Mouse (Mus musculus): Measurements from ENCODE around the gene Pla2g6. TPM values are rescaled to one million over a fixed set of nuclear protein-coding genes. Genes with fewer than 3 reads are reported as not detected.

Pla2g6 gene
- polyA plus RNA-seq, 1 experiment from 2014 or later, result 8.8 TPM

GRCm38 (mm10) chr15:79354619-79355018 lies 26.4 kb upstream of the Pla2g6 start:
- H3K27ac ChIP-seq (replicated peaks), result no peak overlapping the region
- no peak overlapping the region for H3K9ac ChIP-seq (ENCODE audit: low read length)
- WGBS, result 85% methylated on average over 4 of the region's 4 CpGs
- H3K4me2 ChIP-seq (replicated peaks; ENCODE audit: low read depth), result no peak overlapping the region
- peaks cover 26% of the 10 kb centered on the region for H3K4me1 ChIP-seq (replicated peaks; ENCODE audit: control insufficient read depth, insufficient read depth)
- no peak overlapping the region for H3K4me3 ChIP-seq (ENCODE audit: low read depth, low read length)
- H3K36me3 ChIP-seq (ENCODE audit: control insufficient read depth, insufficient read depth, low read length), result no peaks in the 10 kb centered on the region
- H3K27me3 ChIP-seq (ENCODE audit: control insufficient read depth, insufficient read depth, low read length), result no peaks in the 10 kb centered on the region
- DNase-seq (ENCODE audit: low spot score) (no peak), ATAC-seq (ENCODE audit: low FRiP score, low TSS enrichment) (no peak)
- H3K9me3 ChIP-seq (ENCODE audit: control insufficient read depth, low read length), result no peaks in the 10 kb centered on the region
- TF ChIP-seq EP300 (optimal IDR thresholded peaks at IDR 0.05) (no peak), CTCF (IDR thresholded peaks at IDR 0.05; ENCODE audit: low read depth) (no peak)

DNA sequence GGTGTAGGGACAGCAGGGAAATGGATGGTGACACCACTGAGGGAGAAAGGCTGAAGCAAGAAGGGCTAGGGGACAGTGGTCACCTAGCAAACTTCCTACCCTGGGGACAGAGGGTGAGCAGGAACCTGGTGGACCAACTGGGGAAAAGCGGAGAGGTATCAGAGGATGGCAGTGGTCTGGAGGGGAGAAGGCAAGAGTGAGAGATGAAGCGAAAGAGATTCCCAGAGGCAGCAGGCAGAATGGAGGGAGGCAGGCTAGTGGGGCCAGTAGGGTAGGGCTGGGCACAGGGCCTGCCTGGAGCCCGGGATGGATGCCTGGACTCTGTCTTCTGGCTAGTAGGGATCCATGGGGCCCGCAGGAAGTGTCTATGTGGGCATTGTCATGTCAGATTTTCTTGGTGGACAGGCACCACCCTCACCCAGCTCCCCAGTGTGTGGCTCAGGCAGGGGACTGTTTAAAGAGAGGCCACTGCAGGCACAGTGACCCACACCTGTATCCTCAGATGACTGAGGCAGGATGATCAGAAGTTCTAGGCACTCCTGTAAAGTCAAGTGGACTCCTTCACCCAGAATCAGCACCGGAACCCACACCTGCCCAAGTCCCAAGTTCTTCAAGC lies 25.6 kb upstream of the Pla2g6 start:
- no peak for ATAC-seq (ENCODE audit: low FRiP score, low TSS enrichment)
- no peak overlapping the region for H3K4me3 ChIP-seq (ENCODE audit: low read depth, low read length)
- H3K9me3 ChIP-seq (ENCODE audit: control insufficient read depth, low read length), result no peaks in the 10 kb centered on the region
- H3K36me3 ChIP-seq (ENCODE audit: control insufficient read depth, insufficient read depth, low read length), result no peaks in the 10 kb centered on the region
- 85% methylated on average over 5 of the region's 5 CpGs for WGBS
- H3K9ac ChIP-seq (ENCODE audit: low read length), result no peak overlapping the region
- TF ChIP-seq EP300 (optimal IDR thresholded peaks at IDR 0.05) (no peak), CTCF (IDR thresholded peaks at IDR 0.05; ENCODE audit: low read depth) (no peak)
- DNase-seq (ENCODE audit: low spot score), result no peak
- H3K27me3 ChIP-seq (ENCODE audit: control insufficient read depth, insufficient read depth, low read length), result no peaks in the 10 kb centered on the region
- H3K27ac ChIP-seq (replicated peaks), result no peak overlapping the region; the same call in 1 of the 2 replicates
- H3K4me2 ChIP-seq (replicated peaks; ENCODE audit: low read depth), result no peak overlapping the region
- H3K4me1 ChIP-seq (replicated peaks; ENCODE audit: control insufficient read depth, insufficient read depth), result peaks cover 28% of the 10 kb centered on the region

GRCm38 (mm10) chr15:79352479-79352878 lies 24.3 kb upstream of the Pla2g6 start:
- H3K9me3 ChIP-seq (ENCODE audit: control insufficient read depth, low read length), result no peaks in the 10 kb centered on the region
- no peak overlapping the region for H3K4me3 ChIP-seq (ENCODE audit: low read depth, low read length)
- H3K27ac ChIP-seq (replicated peaks), result peak overlapping the region; percentile 45; the same call in 1 of the 2 replicates
- no peak for TF ChIP-seq CTCF (IDR thresholded peaks at IDR 0.05; ENCODE audit: low read depth)
- TF ChIP-seq EP300 (optimal IDR thresholded peaks at IDR 0.05), result no peak
- DNase-seq (ENCODE audit: low spot score) (no peak), ATAC-seq (ENCODE audit: low FRiP score, low TSS enrichment) (no peak)
- WGBS, result 67% methylated on average over 6 of the region's 6 CpGs
- no peak overlapping the region for H3K9ac ChIP-seq (ENCODE audit: low read length)
- no peaks in the 10 kb centered on the region for H3K36me3 ChIP-seq (ENCODE audit: control insufficient read depth, insufficient read depth, low read length)
- H3K4me1 ChIP-seq (replicated peaks; ENCODE audit: control insufficient read depth, insufficient read depth), result peaks cover 27% of the 10 kb centered on the region
- no peak overlapping the region for H3K4me2 ChIP-seq (replicated peaks; ENCODE audit: low read depth)
- H3K27me3 ChIP-seq (ENCODE audit: control insufficient read depth, insufficient read depth, low read length), result no peaks in the 10 kb centered on the region

DNA sequence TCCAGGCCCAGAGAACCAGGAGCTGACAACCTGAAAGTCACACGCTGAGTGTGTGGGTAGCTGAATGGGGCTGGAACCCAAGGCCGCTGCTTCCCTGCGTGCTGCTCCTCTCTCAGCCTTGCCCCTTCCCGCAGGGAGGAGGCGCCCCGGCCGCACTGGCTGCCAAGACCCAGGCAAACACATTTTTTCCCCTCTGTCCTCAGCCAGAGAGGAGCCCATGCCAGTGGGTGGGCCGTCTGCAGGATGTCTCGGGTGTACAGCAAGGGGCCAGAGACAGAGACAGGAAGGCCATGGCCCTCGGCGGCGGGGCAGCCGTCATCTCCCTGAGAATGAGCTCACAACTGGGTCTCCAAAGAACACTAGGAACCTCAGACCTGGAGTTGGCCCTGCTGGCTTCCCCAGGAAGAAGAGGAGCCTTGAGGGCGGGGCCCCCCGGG lies 23.2 kb upstream of the Pla2g6 start:
- TF ChIP-seq EP300 (optimal IDR thresholded peaks at IDR 0.05) (no peak), CTCF (IDR thresholded peaks at IDR 0.05; ENCODE audit: low read depth) (peak; percentile 51)
- Histone ChIP-seq H3K4me1 (replicated peaks; ENCODE audit: control insufficient read depth, insufficient read depth) (peaks cover 21% of the 10 kb centered on the region), H3K4me2 (replicated peaks; ENCODE audit: low read depth) (peak overlapping the region; percentile 41), H3K27me3 (ENCODE audit: control insufficient read depth, insufficient read depth, low read length) (no peaks in the 10 kb centered on the region), H3K27ac (replicated peaks) (peak overlapping the region; percentile 59), H3K9me3 (ENCODE audit: control insufficient read depth, low read length) (no peaks in the 10 kb centered on the region), H3K36me3 (ENCODE audit: control insufficient read depth, insufficient read depth, low read length) (no peaks in the 10 kb centered on the region), H3K9ac (ENCODE audit: low read length) (peak overlapping the region; percentile 18; the same call in 1 of the 2 replicates), H3K4me3 (ENCODE audit: low read depth, low read length) (no peak overlapping the region)
- DNase-seq (ENCODE audit: low spot score), result peak; percentile 55
- 15% methylated on average over 15 of the region's 15 CpGs for WGBS
- no peak for ATAC-seq (ENCODE audit: low FRiP score, low TSS enrichment)

- ATAC-seq (ENCODE audit: low FRiP score, low TSS enrichment) (no peak), DNase-seq (ENCODE audit: low spot score) (no peak)
- H3K36me3 ChIP-seq (ENCODE audit: control insufficient read depth, insufficient read depth, low read length), result no peaks in the 10 kb centered on the region
- peak overlapping the region; percentile 41; the same call in 1 of the 2 replicates for H3K4me2 ChIP-seq (replicated peaks; ENCODE audit: low read depth)
- TF ChIP-seq EP300 (optimal IDR thresholded peaks at IDR 0.05) (no peak), CTCF (IDR thresholded peaks at IDR 0.05; ENCODE audit: low read depth) (no peak)
- no peak overlapping the region; the same call in 1 of the 2 replicates for H3K9ac ChIP-seq (ENCODE audit: low read length)
- H3K4me1 ChIP-seq (replicated peaks; ENCODE audit: control insufficient read depth, insufficient read depth), result peaks cover 21% of the 10 kb centered on the region
- H3K27me3 ChIP-seq (ENCODE audit: control insufficient read depth, insufficient read depth, low read length), result no peaks in the 10 kb centered on the region
- H3K27ac ChIP-seq (replicated peaks), result peak overlapping the region; percentile 59
- H3K9me3 ChIP-seq (ENCODE audit: control insufficient read depth, low read length), result no peaks in the 10 kb centered on the region
- 93% methylated on average over 4 of the region's 4 CpGs for WGBS
- H3K4me3 ChIP-seq (ENCODE audit: low read depth, low read length), result no peak overlapping the region
These were observed 22.7 kb upstream of the Pla2g6 start for GRCm38 (mm10) chr15:79350866-79351265.

- Histone ChIP-seq H3K9me3 (ENCODE audit: control insufficient read depth, low read length) (no peaks in the 10 kb centered on the region), H3K36me3 (ENCODE audit: control insufficient read depth, insufficient read depth, low read length) (no peaks in the 10 kb centered on the region), H3K4me1 (replicated peaks; ENCODE audit: control insufficient read depth, insufficient read depth) (peaks cover 21% of the 10 kb centered on the region), H3K27ac (replicated peaks) (peak overlapping the region; percentile 98), H3K27me3 (ENCODE audit: control insufficient read depth, insufficient read depth, low read length) (no peaks in the 10 kb centered on the region), H3K9ac (ENCODE audit: low read length) (peak overlapping the region; percentile 91), H3K4me3 (ENCODE audit: low read depth, low read length) (peak overlapping the region; percentile 79), H3K4me2 (replicated peaks; ENCODE audit: low read depth) (peak overlapping the region; percentile 91)
- peak; percentile 3; the same call in 1 of the 2 replicates for ATAC-seq (ENCODE audit: low FRiP score, low TSS enrichment)
- WGBS, result 40% methylated on average over 8 of the region's 8 CpGs
- peak; percentile 29 for DNase-seq (ENCODE audit: low spot score)
- TF ChIP-seq EP300 (optimal IDR thresholded peaks at IDR 0.05) (no peak), CTCF (IDR thresholded peaks at IDR 0.05; ENCODE audit: low read depth) (no peak)
These were observed 20.5 kb upstream of the Pla2g6 start for GRCm38 (mm10) chr15:79348651-79349050.
